In genomic region chr7:67943805-67944204, GRCm38 (mm10) we compare ENCODE assay signal across 14 mouse cellular contexts.
"Had no signal": no experiment of that assay in that cellular context is flagged by ENCODE, and none has a peak within 500 bp of the region (broad histone marks: within the 10 kb centered on the region; RNA-seq: fewer than 3 reads in every experiment).

No protein-coding gene starts in this region.

- H3K4me2 ChIP-seq: lung, embryonic 14.5 days; midbrain, embryonic 11.5 days; midbrain, embryonic 13.5 days; midbrain, embryonic 15.5 days; neural tube, embryonic 12.5 days; stomach, embryonic 15.5 days had no signal

- ATAC-seq: midbrain, embryonic 13.5 days; midbrain, embryonic 15.5 days had no signal

- H3K4me3 ChIP-seq: midbrain, embryonic 13.5 days; midbrain, embryonic 15.5 days; neural tube, embryonic 12.5 days; stomach, embryonic 15.5 days had no signal

- DNase-seq: lung, adult 18-20 months; lung, embryonic 14.5 days; lung, postnatal 10 days; lung, postnatal 4 days; right cerebral cortex, postnatal 14 days; thymus, postnatal 14 days; thymus, postnatal 36 days had no signal

- H3K4me1 ChIP-seq: midbrain, embryonic 13.5 days; midbrain, embryonic 15.5 days; neural tube, embryonic 12.5 days; stomach, embryonic 15.5 days had no signal

- H3K36me3 ChIP-seq: midbrain, embryonic 13.5 days; midbrain, embryonic 15.5 days; neural tube, embryonic 12.5 days; stomach, embryonic 15.5 days had no signal

- H3K9me3 ChIP-seq: midbrain, embryonic 13.5 days; midbrain, embryonic 15.5 days; neural tube, embryonic 12.5 days; stomach, embryonic 15.5 days had no signal

- H3K27ac ChIP-seq: liver, embryonic 14.5 days; midbrain, embryonic 13.5 days; midbrain, embryonic 15.5 days; neural tube, embryonic 12.5 days; stomach, embryonic 15.5 days; stomach, postnatal 0 days had no signal

- H3K27me3 ChIP-seq: midbrain, embryonic 15.5 days; neural tube, embryonic 12.5 days; stomach, embryonic 15.5 days had no signal

- H3K9ac ChIP-seq: liver, embryonic 14.5 days; lung, embryonic 14.5 days; midbrain, embryonic 13.5 days; midbrain, embryonic 15.5 days; neural tube, embryonic 12.5 days; stomach, embryonic 15.5 days had no signal
